Mouse (Mus musculus) midbrain, embryonic 12.5 days (tissue): ENCODE measurements around the gene Trub1. TPM values are rescaled to one million over a fixed set of nuclear protein-coding genes. Genes with fewer than 3 reads are reported as not detected.

ENCODE experiments used
- ATAC-seq: fragments of 200-750 bp; cut with Nextera tagmentation; 2 replicates; pipeline ENCODE4 v1.8.0; 2017; ENCODE audit warnings: low read depth, moderate TSS enrichment, moderate library complexity; ENCODE audit not compliant: low FRiP score
- H3K27ac ChIP-seq: fragments of 300-500 bp; sonication (generic); replicated peaks from 2 replicates; pipeline ENCODE4 v1.5.1; 2016; ENCODE audit warnings: mild to moderate bottlenecking
- H3K27me3 ChIP-seq: fragments of 300-500 bp; sonication (generic); 2 replicates; pipeline ENCODE4 v1.6.1; 2016; ENCODE audit warnings: mild to moderate bottlenecking
- H3K36me3 ChIP-seq: fragments of 300-500 bp; sonication (generic); 2 replicates; pipeline ENCODE4 v1.6.1; 2016
- H3K4me1 ChIP-seq: fragments of 300-500 bp; sonication (generic); 2 replicates; pipeline ENCODE4 v1.6.1; 2016
- H3K4me2 ChIP-seq: fragments of 300-500 bp; sonication (generic); replicated peaks from 2 replicates; pipeline ENCODE4 v1.6.1; 2016; ENCODE audit warnings: mild to moderate bottlenecking, moderate library complexity
- H3K4me3 ChIP-seq: fragments of 300-500 bp; sonication (generic); 2 replicates; pipeline ENCODE4 v1.5.1; 2016; ENCODE audit warnings: mild to moderate bottlenecking
- H3K9ac ChIP-seq: fragments of 300-500 bp; sonication (generic); replicated peaks from 2 replicates; pipeline ENCODE4 v1.6.1; 2016; ENCODE audit warnings: mild to moderate bottlenecking, moderate library complexity
- H3K9me3 ChIP-seq: fragments of 300-500 bp; sonication (generic); 2 replicates; pipeline ENCODE4 v1.6.1; 2016; ENCODE audit warnings: mild to moderate bottlenecking
- WGBS: fragments of 180-500 bp; shearing (Covaris S2); methylation state at CpG from one replicate; pipeline ENCODE4 v1.1.7; 2016; 5-methylcytosine and 5-hydroxymethylcytosine counted together
- polyA plus RNA-seq: library from polyadenylated mRNA; unstranded; fragments of >200 nt; fragmentation: Nextera tagmentation; extraction: Ambion mirVana; gene quantifications from 2 replicates; pipeline ENCODE4 v1.2.1, GENCODE M21; 2016

Trub1 gene
- polyA plus RNA-seq, 1 experiment from 2014 or later, result 21.3 TPM

DNA sequence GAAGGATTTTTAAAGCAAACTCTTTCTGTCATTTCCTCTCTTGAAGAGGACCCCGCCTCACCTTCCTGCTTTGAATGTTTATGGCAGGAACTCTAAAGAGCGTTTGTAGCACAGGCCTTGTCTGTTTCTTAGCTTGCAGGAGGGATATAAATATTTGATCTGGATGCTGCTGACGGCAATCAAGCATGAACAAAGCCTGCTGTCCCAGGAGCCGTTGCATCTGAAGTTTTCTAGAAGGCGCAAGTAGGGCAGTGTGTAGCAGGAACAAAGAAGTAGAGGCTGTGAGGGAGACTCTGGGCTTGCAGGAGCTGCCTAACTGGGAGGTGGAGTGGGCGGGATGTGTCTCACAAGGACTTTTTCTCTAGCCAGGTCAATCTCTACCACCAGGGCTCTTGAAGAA lies 50.4 kb downstream of the Trub1 start:
- WGBS, result 73% methylated on average over 6 of the region's 6 CpGs
- Histone ChIP-seq H3K9me3 (no peaks in the 10 kb centered on the region), H3K27me3 (no peaks in the 10 kb centered on the region), H3K4me3 (no peak overlapping the region), H3K9ac (no peak overlapping the region), H3K4me1 (peaks cover 14% of the 10 kb centered on the region; the same call in 1 of the 2 replicates), H3K36me3 (no peaks in the 10 kb centered on the region), H3K4me2 (no peak overlapping the region), H3K27ac (no peak overlapping the region)
- no peak for ATAC-seq

DNA sequence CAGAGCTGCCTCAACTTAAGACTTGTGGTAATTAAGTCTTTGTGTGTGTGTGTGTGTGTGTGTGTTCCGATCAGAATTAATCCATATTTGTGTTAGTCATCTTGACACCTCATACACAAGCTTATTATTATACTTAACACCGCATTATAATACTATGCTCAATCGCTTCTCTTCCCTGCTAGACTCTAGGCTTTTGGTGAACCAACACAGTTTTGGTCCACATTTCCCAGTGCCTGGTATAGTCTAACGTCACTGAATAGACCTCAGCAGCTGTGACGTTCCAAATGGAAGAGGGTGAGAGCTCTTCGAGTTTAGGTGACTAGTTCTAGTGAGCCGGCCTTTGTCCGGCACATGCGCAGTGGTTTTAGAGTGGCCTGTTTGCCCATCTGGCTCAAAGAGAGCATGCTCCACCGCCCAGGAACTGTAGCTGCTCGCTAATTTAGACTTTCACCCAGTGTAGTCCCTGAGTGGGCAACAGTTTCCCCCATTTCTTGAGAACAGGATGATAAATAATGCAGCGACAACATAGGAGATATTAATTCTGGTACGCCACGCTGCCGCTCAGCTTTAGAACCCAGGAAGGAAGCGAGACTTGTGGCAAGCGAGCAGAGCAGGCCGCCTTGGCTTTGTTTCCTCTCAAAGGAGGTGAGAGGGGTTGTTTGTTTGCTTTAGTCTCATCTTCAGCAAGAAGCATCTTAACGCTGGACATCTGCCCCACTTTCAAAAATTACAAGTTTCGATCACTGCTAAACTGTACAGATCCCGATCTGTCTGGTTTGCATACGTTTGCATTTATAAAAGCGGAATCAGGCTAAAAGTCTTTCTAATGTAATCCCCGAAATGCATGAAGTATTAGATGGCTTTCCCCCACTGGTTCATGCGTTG lies 52.6 kb downstream of the Trub1 start:
- Histone ChIP-seq H3K27ac (peak overlapping the region; percentile 58), H3K4me3 (no peak overlapping the region), H3K27me3 (no peaks in the 10 kb centered on the region), H3K4me2 (0 out of 2 replicates have a peak overlapping the region, but pooled peaks have one; percentile 7), H3K9ac (no peak overlapping the region), H3K36me3 (no peaks in the 10 kb centered on the region), H3K9me3 (no peaks in the 10 kb centered on the region), H3K4me1 (peaks cover 14% of the 10 kb centered on the region; the same call in 1 of the 2 replicates)
- 65% methylated on average over 25 of the region's 25 CpGs for WGBS
- no peak for ATAC-seq

DNA sequence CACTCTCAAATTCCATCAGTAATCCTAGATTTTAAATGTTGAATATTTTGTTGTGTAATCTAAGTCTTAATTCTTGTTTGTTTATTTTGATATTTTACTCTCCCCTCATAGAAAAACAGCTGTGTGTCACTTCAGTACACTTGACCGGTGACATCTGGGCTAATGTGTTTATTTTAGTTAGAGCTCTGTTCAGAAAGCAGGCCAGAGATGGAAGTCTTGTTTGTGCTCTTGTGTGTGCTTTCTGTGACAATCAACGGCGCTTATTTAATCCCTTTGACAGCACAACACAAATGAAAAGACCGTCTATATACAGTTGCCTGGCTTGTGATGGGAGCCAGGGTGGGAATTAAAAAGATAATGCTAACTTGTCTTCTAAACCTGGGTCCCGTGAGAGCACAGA lies 53.9 kb downstream of the Trub1 start:
- 47% methylated on average over 5 of the region's 5 CpGs for WGBS
- Histone ChIP-seq H3K27ac (no peak overlapping the region), H3K27me3 (no peaks in the 10 kb centered on the region), H3K4me3 (no peak overlapping the region), H3K9ac (no peak overlapping the region), H3K4me2 (no peak overlapping the region), H3K9me3 (no peaks in the 10 kb centered on the region), H3K4me1 (peaks cover 14% of the 10 kb centered on the region; the same call in 1 of the 2 replicates), H3K36me3 (no peaks in the 10 kb centered on the region)
- ATAC-seq, result no peak

DNA sequence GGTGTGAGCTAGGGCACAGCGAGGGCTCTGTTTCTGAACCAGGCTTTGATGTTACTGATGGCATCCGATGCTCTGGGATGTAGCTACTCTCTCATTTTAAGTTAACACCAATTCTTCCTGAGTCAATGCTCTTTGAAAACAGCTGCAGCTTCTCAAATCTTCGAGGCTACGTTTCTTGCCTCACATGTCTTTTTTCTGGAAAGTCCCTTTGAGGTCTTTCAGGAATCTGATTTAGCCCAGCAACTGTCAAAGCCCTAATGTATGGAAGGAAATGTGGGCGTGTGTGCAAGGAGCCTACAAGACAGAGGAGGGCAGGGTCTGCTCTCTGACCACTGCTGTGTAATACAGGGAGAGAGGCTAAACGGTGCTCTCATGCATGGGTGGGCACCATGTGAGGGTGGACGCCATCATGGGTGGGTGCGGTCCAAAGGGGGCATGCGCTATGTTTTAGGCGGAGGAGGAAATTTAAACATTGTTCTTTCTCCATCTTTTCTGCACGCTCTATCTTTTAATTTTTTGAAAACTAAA lies 55.6 kb downstream of the Trub1 start:
- H3K4me3 ChIP-seq, result no peak overlapping the region
- no peaks in the 10 kb centered on the region for H3K9me3 ChIP-seq
- H3K9ac ChIP-seq, result no peak overlapping the region
- WGBS, result 90% methylated on average over 11 of the region's 11 CpGs
- no peak overlapping the region for H3K4me2 ChIP-seq
- H3K27me3 ChIP-seq, result no peaks in the 10 kb centered on the region
- H3K36me3 ChIP-seq, result no peaks in the 10 kb centered on the region
- no peak for ATAC-seq
- H3K27ac ChIP-seq, result no peak overlapping the region
- peaks cover 14% of the 10 kb centered on the region; the same call in 1 of the 2 replicates for H3K4me1 ChIP-seq

DNA sequence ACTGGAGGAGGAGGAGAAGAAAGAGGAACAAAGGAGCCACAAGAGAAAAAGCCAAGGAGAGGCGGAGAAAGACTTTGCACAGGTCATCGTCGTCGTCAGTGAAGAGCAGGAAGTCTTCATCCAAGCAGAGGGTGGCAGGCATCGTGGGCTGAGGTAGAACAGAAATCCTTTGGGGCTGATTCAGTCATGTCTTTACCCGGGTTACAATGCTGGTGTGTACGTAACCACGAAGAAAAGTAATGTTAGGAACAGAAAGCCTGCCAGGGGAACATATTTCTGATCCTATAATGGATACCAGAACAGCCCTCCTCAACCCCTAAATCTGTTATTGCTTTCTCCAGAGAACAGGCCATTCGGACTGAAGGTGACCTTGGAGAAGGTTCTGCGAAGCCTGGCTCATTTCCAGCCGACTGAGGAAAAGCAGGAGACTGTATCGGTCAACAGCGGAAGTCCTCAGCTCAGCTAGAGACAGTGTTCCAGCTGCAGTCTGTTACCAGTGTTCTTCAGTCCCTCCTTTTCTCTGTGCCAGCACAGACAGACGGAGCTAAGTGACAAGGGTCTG lies 57.1 kb downstream of the Trub1 start:
- H3K4me3 ChIP-seq, result no peak overlapping the region
- 75% methylated on average over 14 of the region's 14 CpGs for WGBS
- H3K9me3 ChIP-seq, result no peaks in the 10 kb centered on the region
- H3K9ac ChIP-seq, result no peak overlapping the region
- ATAC-seq, result no peak
- H3K27ac ChIP-seq, result no peak overlapping the region
- peaks cover 14% of the 10 kb centered on the region; the same call in 1 of the 2 replicates for H3K4me1 ChIP-seq
- no peaks in the 10 kb centered on the region for H3K36me3 ChIP-seq
- H3K4me2 ChIP-seq, result no peak overlapping the region
- no peaks in the 10 kb centered on the region for H3K27me3 ChIP-seq

DNA sequence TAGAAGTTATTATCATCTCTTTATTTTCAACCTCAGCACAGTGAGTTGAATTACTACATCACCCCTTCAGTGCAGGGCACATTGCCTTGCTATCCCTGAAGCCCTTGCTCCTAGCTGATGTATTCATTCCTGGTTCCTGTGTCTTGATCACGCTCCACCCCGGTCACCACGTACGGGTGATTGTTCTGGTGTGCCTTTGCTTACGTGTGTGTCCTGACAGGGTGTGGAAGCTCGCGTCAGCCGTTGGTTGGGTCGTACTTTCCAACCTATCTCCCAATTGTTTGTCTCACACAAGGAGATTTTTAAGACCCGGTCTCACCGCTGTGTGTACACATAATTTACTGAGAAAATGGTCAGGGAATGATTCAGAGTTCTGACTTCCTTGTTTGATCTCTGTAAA lies 58.1 kb downstream of the Trub1 start:
- Histone ChIP-seq H3K9me3 (no peaks in the 10 kb centered on the region), H3K4me2 (no peak overlapping the region), H3K36me3 (no peaks in the 10 kb centered on the region), H3K4me3 (no peak overlapping the region), H3K9ac (no peak overlapping the region), H3K4me1 (peaks cover 8% of the 10 kb centered on the region; the same call in 1 of the 2 replicates), H3K27ac (no peak overlapping the region), H3K27me3 (no peaks in the 10 kb centered on the region)
- ATAC-seq, result no peak
- WGBS, result 93% methylated on average over 11 of the region's 11 CpGs

DNA sequence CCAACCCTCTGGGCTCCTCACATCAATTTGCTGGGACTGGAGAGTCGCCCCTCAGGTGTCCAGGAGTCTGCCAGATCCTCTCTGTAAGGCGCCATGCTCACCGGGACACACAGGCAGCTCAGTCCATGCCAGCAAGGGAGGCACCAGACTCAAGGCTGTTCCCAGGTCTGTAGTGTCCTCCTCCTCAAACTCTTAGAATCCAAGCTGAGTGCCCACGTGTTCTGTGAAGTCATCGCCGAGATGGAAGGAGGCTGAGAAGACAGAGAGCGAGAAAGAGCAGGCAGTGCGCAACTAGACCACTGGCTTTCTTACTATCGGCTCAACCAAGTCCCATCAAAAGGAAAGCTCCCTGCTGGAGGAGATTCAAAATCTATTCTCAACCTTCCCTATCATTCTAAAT lies 60.4 kb downstream of the Trub1 start:
- no peak overlapping the region for H3K27ac ChIP-seq
- no peak for ATAC-seq
- WGBS, result 88% methylated on average over 9 of the region's 9 CpGs

DNA sequence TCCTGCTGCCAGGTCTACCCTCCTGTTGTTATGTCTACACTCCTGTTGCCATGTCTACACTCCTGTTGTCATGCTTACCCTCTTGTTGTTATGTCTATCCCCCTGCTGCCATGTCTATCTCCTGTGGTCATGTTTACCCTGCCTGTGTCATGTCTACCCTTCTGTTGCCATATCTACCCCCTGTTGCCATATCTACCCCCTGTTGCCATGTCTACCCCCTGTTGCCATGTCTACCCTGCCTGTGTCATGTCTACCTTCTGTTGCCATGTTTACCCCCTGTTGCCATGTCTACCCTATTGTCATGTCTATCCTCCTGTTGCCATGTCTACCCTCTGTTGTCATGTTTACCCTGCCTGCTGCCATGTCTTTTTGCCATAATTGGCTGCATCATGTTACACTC lies 69.0 kb downstream of the Trub1 start:
- Histone ChIP-seq H3K9me3 (no peaks in the 10 kb centered on the region), H3K27me3 (no peaks in the 10 kb centered on the region; the same call in 1 of the 2 replicates), H3K4me2 (no peak overlapping the region), H3K4me3 (no peak overlapping the region), H3K36me3 (no peaks in the 10 kb centered on the region), H3K9ac (no peak overlapping the region), H3K4me1 (no peaks in the 10 kb centered on the region), H3K27ac (no peak overlapping the region)
- ATAC-seq, result no peak

More for the DNA sequence above, 60.4 kb downstream of the Trub1 start:
- Histone ChIP-seq H3K27me3 (no peaks in the 10 kb centered on the region), H3K36me3 (no peaks in the 10 kb centered on the region), H3K9me3 (no peaks in the 10 kb centered on the region), H3K4me3 (no peak overlapping the region), H3K4me2 (no peak overlapping the region), H3K9ac (no peak overlapping the region), H3K4me1 (no peaks in the 10 kb centered on the region)

DNA sequence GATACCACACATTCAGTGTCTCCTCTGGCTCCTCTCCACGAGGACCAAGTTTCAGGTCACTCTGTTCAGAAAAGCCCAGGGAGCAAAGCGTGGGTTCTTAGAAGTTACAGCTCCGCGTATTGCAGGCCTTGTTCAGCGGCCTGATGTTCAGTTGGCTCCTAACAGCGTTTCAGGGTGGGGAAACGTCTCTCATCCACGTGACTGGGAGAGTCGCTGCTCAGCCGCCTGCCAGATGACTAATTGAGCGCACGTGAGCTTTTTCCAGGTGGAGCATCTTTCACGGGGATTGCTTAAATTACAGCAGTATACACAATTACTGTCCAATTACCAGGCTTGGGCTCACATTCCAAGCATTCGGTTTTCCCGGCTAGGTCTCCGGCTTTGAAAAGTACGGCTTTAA lies 70.7 kb downstream of the Trub1 start:
- no peak overlapping the region for H3K27ac ChIP-seq
- WGBS, result 76% methylated on average over 17 of the region's 17 CpGs
- no peak for ATAC-seq
- H3K9ac ChIP-seq, result no peak overlapping the region
- no peak overlapping the region for H3K4me3 ChIP-seq
- no peak overlapping the region for H3K4me2 ChIP-seq
- H3K27me3 ChIP-seq, result no peaks in the 10 kb centered on the region; the same call in 1 of the 2 replicates
- no peaks in the 10 kb centered on the region for H3K4me1 ChIP-seq
- H3K36me3 ChIP-seq, result no peaks in the 10 kb centered on the region
- no peaks in the 10 kb centered on the region for H3K9me3 ChIP-seq

DNA sequence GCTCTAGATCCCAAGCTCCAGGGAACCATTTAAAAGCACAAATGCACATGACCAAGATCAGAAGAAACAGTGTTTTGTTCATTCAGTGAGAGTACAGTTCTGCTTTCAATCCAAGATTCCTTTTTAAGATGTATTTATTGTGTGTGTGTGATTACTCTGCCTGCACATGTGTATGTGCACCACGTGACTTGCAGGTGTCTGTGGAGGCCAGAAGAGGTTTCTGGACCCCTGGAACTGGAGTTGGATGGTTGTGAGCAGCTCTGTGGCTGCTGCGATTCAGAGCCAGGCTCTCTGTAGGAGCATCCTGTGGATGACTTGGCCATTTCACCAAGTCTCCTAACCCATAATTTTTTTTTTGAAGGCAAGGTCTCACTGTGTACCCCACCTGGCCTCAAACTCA lies 73.0 kb downstream of the Trub1 start:
- no peak overlapping the region for H3K27ac ChIP-seq
- 67% methylated on average over 2 of the region's 2 CpGs for WGBS
- H3K27me3 ChIP-seq, result no peaks in the 10 kb centered on the region; the same call in 1 of the 2 replicates
- no peaks in the 10 kb centered on the region for H3K4me1 ChIP-seq
- no peaks in the 10 kb centered on the region for H3K36me3 ChIP-seq
- ATAC-seq, result no peak
- H3K4me3 ChIP-seq, result no peak overlapping the region
- H3K4me2 ChIP-seq, result no peak overlapping the region
- no peaks in the 10 kb centered on the region for H3K9me3 ChIP-seq
- no peak overlapping the region for H3K9ac ChIP-seq

DNA sequence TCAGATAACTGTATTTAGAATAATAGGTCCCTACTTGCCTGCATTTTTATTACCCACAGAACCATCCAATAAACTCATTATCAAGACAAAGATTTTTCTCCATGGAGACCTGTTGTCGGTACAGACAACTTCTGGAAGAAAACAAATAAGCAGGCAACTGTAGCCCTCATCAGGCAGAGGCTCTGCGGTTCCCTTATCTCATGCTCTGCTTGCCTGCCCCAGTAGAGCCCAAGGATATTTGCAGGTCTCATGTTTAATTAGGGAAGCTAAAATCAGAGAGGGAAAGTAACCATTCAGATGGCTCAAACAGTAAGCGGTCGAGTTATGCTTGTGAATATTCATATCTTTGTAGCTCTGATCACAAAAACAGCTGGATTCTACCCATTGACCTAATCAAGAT lies 77.5 kb downstream of the Trub1 start:
- Histone ChIP-seq H3K4me1 (no peaks in the 10 kb centered on the region), H3K36me3 (no peaks in the 10 kb centered on the region), H3K4me2 (no peak overlapping the region), H3K4me3 (no peak overlapping the region), H3K27me3 (no peaks in the 10 kb centered on the region), H3K27ac (no peak overlapping the region), H3K9ac (no peak overlapping the region), H3K9me3 (no peaks in the 10 kb centered on the region)
- WGBS, result 93% methylated on average over 4 of the region's 4 CpGs
- ATAC-seq, result no peak

DNA sequence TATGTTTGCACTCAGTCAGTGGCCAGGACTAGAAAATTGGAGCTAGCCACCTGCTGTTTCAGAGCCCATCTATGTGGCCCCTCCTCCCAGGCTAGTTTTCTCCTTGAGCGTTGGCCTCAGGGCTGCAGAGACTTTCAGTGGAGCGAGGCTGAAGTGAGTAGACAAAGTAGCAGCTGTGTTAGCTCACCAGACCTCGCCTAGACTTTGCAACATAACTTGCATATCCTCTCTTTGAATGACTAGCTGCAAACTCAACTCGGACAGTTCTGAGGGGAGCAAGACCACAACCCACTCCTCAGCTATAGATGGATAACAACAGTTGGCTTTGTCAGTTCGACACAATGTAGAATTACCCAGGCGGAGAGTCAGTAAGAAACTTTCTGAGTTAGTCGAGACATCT lies 81.5 kb downstream of the Trub1 start:
- no peak overlapping the region for H3K27ac ChIP-seq
- H3K4me1 ChIP-seq, result peaks cover 20% of the 10 kb centered on the region
- H3K9me3 ChIP-seq, result no peaks in the 10 kb centered on the region
- ATAC-seq, result no peak
- H3K4me2 ChIP-seq, result no peak overlapping the region
- H3K36me3 ChIP-seq, result no peaks in the 10 kb centered on the region
- 0 out of 2 replicates have a peak, but pooled peaks cover 4% of the 10 kb centered on the region for H3K27me3 ChIP-seq
- H3K4me3 ChIP-seq, result no peak overlapping the region
- H3K9ac ChIP-seq, result no peak overlapping the region
- 67% methylated on average over 7 of the region's 7 CpGs for WGBS
